Mouse (Mus musculus) neural tube, embryonic 11.5 days (tissue): Measurements from ENCODE around the gene Rab12. TPM values are rescaled to one million over a fixed set of nuclear protein-coding genes. Genes with fewer than 3 reads are reported as not detected.

ENCODE experiments used
- ATAC-seq: fragments of 200-750 bp; cut with Nextera tagmentation; 2 replicates; pipeline ENCODE4 v1.8.0; 2017; ENCODE audit warnings: moderate number of reproducible peaks, mild to moderate bottlenecking, moderate TSS enrichment, moderate library complexity; ENCODE audit not compliant: insufficient read depth, low FRiP score, low TSS enrichment
- DNase-seq: peaks from one replicate; pipeline ENCODE4 v3.0.0-alpha.2; 2015; ENCODE audit warnings: low spot score
- H3K27ac ChIP-seq: fragments of 300-500 bp; sonication (generic); 2 replicates; pipeline ENCODE4 v1.5.1; 2014; ENCODE audit warnings: low read depth, mild to moderate bottlenecking, low read length
- H3K27me3 ChIP-seq: fragments of 300-500 bp; sonication (generic); 2 replicates; pipeline ENCODE4 v1.6.1; 2014; ENCODE audit warnings: mild to moderate bottlenecking, low read length, mixed read lengths; ENCODE audit not compliant: control insufficient read depth, insufficient read depth
- H3K36me3 ChIP-seq: fragments of 300-500 bp; sonication (generic); 2 replicates; pipeline ENCODE4 v1.6.1; 2014; ENCODE audit warnings: mild to moderate bottlenecking, low read length, moderate library complexity, mixed read lengths; ENCODE audit not compliant: control insufficient read depth, insufficient read depth
- H3K4me1 ChIP-seq: fragments of 300-500 bp; sonication (generic); 2 replicates; pipeline ENCODE4 v1.6.1; 2014; ENCODE audit warnings: low read length, mixed read lengths; ENCODE audit not compliant: control insufficient read depth, insufficient read depth
- H3K4me2 ChIP-seq: fragments of 300-500 bp; sonication (generic); 2 replicates; pipeline ENCODE4 v1.6.1; 2014; ENCODE audit warnings: low read depth, mild to moderate bottlenecking, moderate library complexity
- H3K4me3 ChIP-seq: fragments of 300-500 bp; sonication (generic); 2 replicates; pipeline ENCODE4 v1.5.1; 2014; ENCODE audit warnings: low read depth, low read length
- H3K9ac ChIP-seq: fragments of 300-500 bp; sonication (generic); 2 replicates; pipeline ENCODE4 v1.6.1; 2014; ENCODE audit warnings: mild to moderate bottlenecking, low read length
- H3K9me3 ChIP-seq: fragments of 300-500 bp; sonication (generic); 2 replicates; pipeline ENCODE4 v1.6.1; 2016; ENCODE audit warnings: low read length; ENCODE audit not compliant: control insufficient read depth
- WGBS: fragments of 180-500 bp; shearing (Covaris S2); extraction: QIAGEN DNeasy Blood & Tissue Kit; methylation state at CpG from one replicate; pipeline ENCODE4 v1.1.7; 2014; 5-methylcytosine and 5-hydroxymethylcytosine counted together
- polyA plus RNA-seq: library from polyadenylated mRNA; unstranded; fragments of >200 nt; fragmentation: Nextera tagmentation; extraction: Ambion mirVana; gene quantifications from 2 replicates; pipeline ENCODE4 v1.2.1, GENCODE M21; 2014

Gene Rab12
- 42.2 and 43.4 TPM in 2 replicates for polyA plus RNA-seq

DNA sequence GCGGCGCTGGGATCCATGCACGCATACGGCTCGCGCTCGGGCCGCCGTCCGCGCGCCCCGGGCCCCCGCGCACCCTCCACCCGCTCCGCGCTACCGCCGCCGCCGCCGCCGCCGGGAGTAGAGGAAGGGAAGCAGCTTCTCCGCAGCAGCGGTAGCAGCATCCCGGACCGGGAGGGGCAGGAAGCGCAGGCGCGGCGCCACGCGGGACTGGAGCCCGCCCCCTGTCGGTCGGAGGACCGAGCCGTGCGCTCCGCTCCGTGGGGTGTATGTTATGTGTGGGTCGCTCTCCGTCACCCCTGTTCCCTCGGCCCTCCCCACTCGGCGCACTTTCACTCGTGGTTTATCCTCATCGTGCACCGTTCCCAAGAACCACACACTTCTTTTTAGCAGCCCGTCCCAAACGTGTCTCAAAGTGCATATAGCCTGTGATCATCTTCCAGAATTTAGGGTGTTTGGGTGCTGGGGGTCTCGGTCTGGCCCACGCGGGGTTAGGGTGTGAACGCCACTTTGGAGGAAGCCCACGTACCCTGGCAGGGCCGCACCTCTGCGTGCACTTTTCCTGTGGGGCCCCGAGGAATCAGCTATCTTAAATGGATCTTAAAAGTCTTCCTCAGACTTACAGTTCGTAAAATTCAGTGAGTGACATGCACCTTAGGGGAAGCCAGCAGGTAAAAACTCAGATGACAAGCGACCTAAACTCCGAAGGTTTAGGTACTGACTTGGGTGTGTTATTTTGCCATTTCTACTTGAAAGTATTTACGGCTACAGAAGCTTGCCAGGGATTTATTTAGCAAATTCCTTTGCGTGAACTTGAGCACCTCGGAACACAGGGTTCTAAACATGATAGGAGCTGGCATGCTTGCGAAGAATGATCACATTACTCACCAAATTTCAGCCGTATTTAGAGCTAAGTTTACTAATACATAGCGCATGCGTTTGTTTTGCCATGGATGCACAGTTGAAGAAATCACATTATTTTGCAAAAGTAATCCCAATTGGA lies at the start of gene Rab12:
Gene Rab12 (minus strand): TSS at position 176 of the 1,000 bp plus-strand sequence.
- no peaks in the 10 kb centered on the region for H3K36me3 ChIP-seq
- peak; percentile 95 for ATAC-seq
- DNase-seq: peak; percentile 90
- no peaks in the 10 kb centered on the region for H3K9me3 ChIP-seq
- peak within 1 kb of the TSS; percentile 71 for H3K9ac ChIP-seq
- WGBS: 13% methylated on average over 51 of the region's 71 CpGs
- H3K4me3 ChIP-seq: peak within 1 kb of the TSS; percentile 68
- no peaks in the 10 kb centered on the region for H3K27me3 ChIP-seq
- H3K27ac ChIP-seq: no peak within 1 kb of the TSS
- H3K4me2 ChIP-seq: peak within 1 kb of the TSS; percentile 83
- peaks cover 12% of the 10 kb centered on the region; the same call in 1 of the 2 replicates for H3K4me1 ChIP-seq

DNA sequence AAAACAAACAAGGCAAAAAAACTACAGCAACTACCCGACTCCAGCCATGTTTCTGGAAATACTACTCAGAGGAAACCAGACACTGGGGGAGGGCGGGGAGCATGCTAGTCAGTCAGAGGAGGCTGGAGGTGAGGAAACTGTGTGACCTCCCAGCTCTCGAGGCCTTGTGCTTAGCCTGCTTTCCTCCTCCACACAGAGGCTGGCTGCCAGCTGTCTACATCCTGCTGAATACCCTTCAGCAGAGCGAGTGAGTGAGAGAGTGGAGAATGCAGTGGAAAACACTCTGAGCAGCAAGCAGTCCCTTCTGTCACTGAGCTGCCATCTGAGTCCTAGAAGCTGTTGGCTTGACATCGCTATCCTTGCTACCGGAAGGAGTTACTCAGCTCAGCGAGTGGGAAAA lies 44.7 kb upstream of the Rab12 start:
- H3K9me3 ChIP-seq: no peaks in the 10 kb centered on the region
- no peak overlapping the region for H3K9ac ChIP-seq
- no peaks in the 10 kb centered on the region for H3K36me3 ChIP-seq
- DNase-seq (no peak), ATAC-seq (no peak)
- no peak overlapping the region for H3K4me2 ChIP-seq
- WGBS: 80% methylated on average over 7 of the region's 7 CpGs
- H3K27me3 ChIP-seq: no peaks in the 10 kb centered on the region
- no peak overlapping the region for H3K4me3 ChIP-seq
- no peak overlapping the region for H3K27ac ChIP-seq
- no peaks in the 10 kb centered on the region for H3K4me1 ChIP-seq

- 58% methylated on average over 1 of the region's 1 CpGs for WGBS
- H3K4me1 ChIP-seq: no peaks in the 10 kb centered on the region
- H3K9me3 ChIP-seq: no peaks in the 10 kb centered on the region
- H3K9ac ChIP-seq: no peak overlapping the region
- H3K4me3 ChIP-seq: no peak overlapping the region
- H3K36me3 ChIP-seq: no peaks in the 10 kb centered on the region
- H3K27ac ChIP-seq: no peak overlapping the region
- no peak for DNase-seq
- ATAC-seq: no peak
- H3K27me3 ChIP-seq: no peaks in the 10 kb centered on the region
- no peak overlapping the region for H3K4me2 ChIP-seq
Observed at GRCm38 (mm10) chr17:66563551-66563950, 44.0 kb upstream of the Rab12 start.

GRCm38 (mm10) chr17:66561380-66561779 lies 41.9 kb upstream of the Rab12 start:
- H3K27me3 ChIP-seq: no peaks in the 10 kb centered on the region
- no peak for ATAC-seq
- no peak for DNase-seq
- no peaks in the 10 kb centered on the region for H3K4me1 ChIP-seq
- H3K9me3 ChIP-seq: no peaks in the 10 kb centered on the region
- no peak overlapping the region for H3K4me2 ChIP-seq
- no peak overlapping the region for H3K27ac ChIP-seq
- no peak overlapping the region for H3K9ac ChIP-seq
- no peaks in the 10 kb centered on the region for H3K36me3 ChIP-seq
- WGBS: 77% methylated on average over 2 of the region's 2 CpGs
- no peak overlapping the region for H3K4me3 ChIP-seq

DNA sequence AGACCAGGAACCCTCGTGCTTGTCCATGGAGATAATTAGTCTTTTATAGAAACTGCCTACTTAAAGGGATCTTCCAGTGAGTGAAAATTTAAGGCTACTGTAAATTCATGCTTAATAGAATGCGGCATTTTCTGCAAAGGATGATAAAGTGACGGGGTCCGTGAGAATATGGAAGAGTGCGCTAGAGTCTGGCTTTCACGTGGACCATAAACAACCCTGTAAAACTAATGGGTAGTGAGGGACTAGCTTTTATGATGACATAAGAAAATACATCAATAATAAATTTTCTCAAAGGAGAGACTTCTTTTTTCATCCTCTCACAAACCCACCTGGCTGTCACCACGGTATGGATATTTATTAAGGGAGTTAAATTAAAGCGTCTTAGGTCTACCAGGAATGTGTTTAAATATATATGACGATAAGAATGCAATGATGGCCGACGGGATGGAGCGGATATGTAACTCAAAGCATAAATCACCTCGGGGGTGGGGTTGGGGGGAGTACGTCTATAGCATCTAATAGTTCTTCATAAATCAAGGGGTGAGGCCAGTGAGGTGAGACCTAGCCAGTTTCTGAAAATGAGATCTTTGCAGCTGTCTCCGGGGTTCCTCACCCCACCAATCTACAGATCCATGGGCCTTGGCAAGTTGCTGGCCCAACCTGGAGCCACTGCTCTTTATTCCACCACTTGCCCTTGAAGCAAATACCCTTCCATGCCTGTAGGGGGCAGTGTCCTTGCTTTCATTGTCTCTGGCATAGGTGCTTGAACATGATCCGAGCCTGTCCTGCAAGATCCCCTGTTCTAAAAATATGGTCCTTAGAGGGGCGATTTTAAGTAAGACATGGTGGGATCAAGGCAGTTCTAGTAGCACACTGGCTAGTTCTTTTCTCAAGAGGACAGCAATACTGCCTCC lies 39.1 kb upstream of the Rab12 start:
- no peak overlapping the region for H3K27ac ChIP-seq
- no peaks in the 10 kb centered on the region for H3K27me3 ChIP-seq
- WGBS: 86% methylated on average over 17 of the region's 17 CpGs
- ATAC-seq (no peak), DNase-seq (no peak)
- H3K9ac ChIP-seq: no peak overlapping the region
- H3K4me1 ChIP-seq: no peaks in the 10 kb centered on the region
- H3K36me3 ChIP-seq: no peaks in the 10 kb centered on the region
- no peak overlapping the region for H3K4me3 ChIP-seq
- no peaks in the 10 kb centered on the region for H3K9me3 ChIP-seq
- H3K4me2 ChIP-seq: no peak overlapping the region

- no peak for ATAC-seq
Observed at GRCm38 (mm10) chr17:66552690-66553089, 33.2 kb upstream of the Rab12 start.

GRCm38 (mm10) chr17:66550486-66550885 lies 31.0 kb upstream of the Rab12 start:
- DNase-seq (no peak), ATAC-seq (no peak)
- no peak overlapping the region for H3K9ac ChIP-seq

More at GRCm38 (mm10) chr17:66552690-66553089, 33.2 kb upstream of the Rab12 start:
- 82% methylated on average over 4 of the region's 4 CpGs for WGBS
- Histone ChIP-seq H3K4me3 (no peak overlapping the region), H3K27me3 (no peaks in the 10 kb centered on the region), H3K9me3 (no peaks in the 10 kb centered on the region), H3K4me1 (no peaks in the 10 kb centered on the region), H3K36me3 (no peaks in the 10 kb centered on the region), H3K27ac (no peak overlapping the region), H3K9ac (no peak overlapping the region), H3K4me2 (no peak overlapping the region)
- DNase-seq: no peak

DNA sequence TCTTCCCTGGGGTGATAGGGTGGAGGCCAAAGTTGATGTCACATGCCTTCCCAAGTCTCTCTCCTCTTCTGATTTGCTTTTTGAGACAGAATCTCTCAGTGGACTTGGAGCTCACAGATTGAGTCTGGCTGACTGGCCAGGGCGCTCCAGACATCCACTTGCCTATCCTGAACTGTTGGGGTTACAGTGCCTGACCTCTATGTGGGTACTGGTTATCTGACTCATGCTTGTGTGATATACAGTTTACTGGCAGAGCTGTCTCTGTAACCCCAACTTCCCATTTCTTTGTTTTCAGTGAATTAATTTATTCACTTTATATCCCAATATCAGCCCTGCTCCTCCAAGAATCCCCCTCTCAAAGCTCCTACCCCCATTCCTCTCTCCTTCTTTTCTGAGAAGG lies 12.8 kb upstream of the Rab12 start:
- WGBS: 84% methylated on average over 1 of the region's 1 CpGs

More at GRCm38 (mm10) chr17:66550486-66550885, 31.0 kb upstream of the Rab12 start:
- H3K4me1 ChIP-seq: no peaks in the 10 kb centered on the region
- H3K36me3 ChIP-seq: no peaks in the 10 kb centered on the region
- WGBS: 85% methylated on average over 5 of the region's 5 CpGs
- no peak overlapping the region for H3K4me2 ChIP-seq
- no peak overlapping the region for H3K4me3 ChIP-seq
- H3K9me3 ChIP-seq: no peaks in the 10 kb centered on the region
- H3K27me3 ChIP-seq: no peaks in the 10 kb centered on the region
- H3K27ac ChIP-seq: no peak overlapping the region

More for the DNA sequence above, 12.8 kb upstream of the Rab12 start:
- H3K36me3 ChIP-seq: no peaks in the 10 kb centered on the region
- H3K27ac ChIP-seq: no peak overlapping the region
- DNase-seq: no peak
- H3K27me3 ChIP-seq: no peaks in the 10 kb centered on the region
- no peaks in the 10 kb centered on the region for H3K9me3 ChIP-seq
- H3K4me1 ChIP-seq: no peaks in the 10 kb centered on the region
- no peak overlapping the region for H3K4me2 ChIP-seq
- no peak overlapping the region for H3K4me3 ChIP-seq
- no peak overlapping the region for H3K9ac ChIP-seq
- ATAC-seq: no peak
